Mouse (Mus musculus): ENCODE measurements at regions not wholly inside any gene's neighbourhood (a gene's known extent, or its start where the extent isn't known, plus 50 kb on each side); places are given as distances from the start of the nearest gene placed in this dataset.
"Not testable (repeated sequence)": the region's sequence is repeated elsewhere in the genome, so short reads cannot be mapped to it uniquely, and the experiment has no call there.

DNA sequence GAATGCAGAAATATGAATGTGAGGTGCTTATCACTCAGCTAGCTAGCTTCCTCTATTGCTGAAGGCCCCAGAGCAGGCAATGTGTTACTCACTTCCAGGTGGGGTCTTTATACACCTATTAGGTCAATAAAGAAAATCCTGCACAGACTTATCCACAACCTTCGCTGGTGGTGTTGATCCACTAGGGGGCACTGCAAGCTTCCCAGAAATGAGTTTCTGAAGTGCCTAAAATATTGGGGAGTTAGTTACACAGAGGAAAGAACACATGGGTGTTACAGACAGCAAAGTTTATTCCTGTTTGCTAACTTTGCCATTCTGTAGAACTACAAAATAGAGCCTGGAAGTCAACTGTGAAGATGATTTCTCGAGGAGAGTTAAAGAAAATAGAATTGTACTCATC, 836.9 kb downstream of the Dad1 start:
- not testable (repeated sequence) for H3K4me1 ChIP-seq; H3K4me3 ChIP-seq; ATAC-seq (ENCODE audit: low FRiP score, low read depth); H3K4me2 ChIP-seq (replicated peaks); H3K27ac ChIP-seq; H3K27me3 ChIP-seq; H3K36me3 ChIP-seq; H3K9me3 ChIP-seq; H3K9ac ChIP-seq
- 65% methylated on average over 2 of the region's 2 CpGs for WGBS

DNA sequence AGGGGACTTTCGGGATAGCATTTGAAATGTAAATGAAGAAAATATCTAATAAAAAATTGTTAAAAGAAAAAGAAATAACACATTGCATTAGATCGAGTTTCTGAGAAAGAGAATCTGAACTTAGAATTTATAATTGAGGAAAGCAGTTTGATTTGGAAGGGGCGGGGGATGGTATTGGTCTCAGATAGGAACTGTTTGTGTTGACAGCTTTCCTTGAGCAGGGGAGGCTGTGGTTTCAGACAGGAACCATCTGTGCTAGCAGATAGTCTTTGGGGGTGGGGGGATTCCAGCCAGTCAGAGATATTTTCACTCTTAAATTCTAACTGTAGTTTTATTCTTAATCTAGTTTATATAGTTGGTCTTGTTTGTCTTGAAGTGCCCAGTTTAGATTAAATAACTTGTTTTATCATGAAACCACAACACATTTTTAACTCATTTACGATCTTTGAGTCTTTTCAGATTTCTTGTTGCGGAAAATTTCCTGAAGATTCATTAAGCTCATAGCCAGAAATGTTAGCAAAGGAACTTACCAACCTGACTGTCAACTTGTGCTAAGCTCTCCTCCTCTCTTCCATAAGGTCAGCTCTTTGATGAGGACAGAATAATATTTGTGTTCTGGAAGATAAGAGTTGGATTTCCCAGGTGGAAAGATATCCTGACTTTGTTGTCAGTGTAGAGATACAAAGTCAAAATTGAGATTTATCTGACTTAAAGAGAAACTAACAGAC, 846.2 kb downstream of the Dad1 start:
- not testable (repeated sequence) for H3K27ac ChIP-seq; H3K4me3 ChIP-seq; H3K36me3 ChIP-seq; ATAC-seq (ENCODE audit: low FRiP score, low read depth); H3K4me2 ChIP-seq (replicated peaks); H3K27me3 ChIP-seq; H3K9ac ChIP-seq; H3K4me1 ChIP-seq; H3K9me3 ChIP-seq
- 77% methylated on average over 3 of the region's 5 CpGs for WGBS

DNA sequence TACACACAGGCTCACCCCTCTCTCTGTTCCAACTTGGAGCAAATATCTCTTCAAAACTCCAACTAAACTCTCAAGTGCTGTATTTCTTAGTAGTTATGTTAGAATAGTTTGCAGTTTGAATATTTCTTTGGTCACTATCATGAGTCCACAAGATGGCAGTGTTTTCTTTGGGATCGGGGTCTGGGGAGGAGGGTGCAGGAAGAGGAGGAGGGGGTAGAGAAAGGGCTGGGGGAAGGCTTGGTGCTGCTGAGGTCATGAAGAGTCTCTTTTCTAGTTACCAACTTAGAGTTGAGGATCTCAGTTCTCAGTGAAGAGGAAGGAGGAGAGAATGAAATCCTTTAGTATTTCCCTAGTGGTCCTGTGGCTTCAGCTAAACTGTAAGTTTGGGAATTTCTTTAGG, 863.6 kb downstream of the Dad1 start:
- not testable (repeated sequence) for H3K27me3 ChIP-seq; H3K4me2 ChIP-seq (replicated peaks); H3K4me3 ChIP-seq; H3K36me3 ChIP-seq; H3K9ac ChIP-seq; H3K4me1 ChIP-seq; ATAC-seq (ENCODE audit: low FRiP score, low read depth); H3K9me3 ChIP-seq; H3K27ac ChIP-seq
- WGBS: no CpG with 5 or more reads among the region's 1 CpGs

DNA sequence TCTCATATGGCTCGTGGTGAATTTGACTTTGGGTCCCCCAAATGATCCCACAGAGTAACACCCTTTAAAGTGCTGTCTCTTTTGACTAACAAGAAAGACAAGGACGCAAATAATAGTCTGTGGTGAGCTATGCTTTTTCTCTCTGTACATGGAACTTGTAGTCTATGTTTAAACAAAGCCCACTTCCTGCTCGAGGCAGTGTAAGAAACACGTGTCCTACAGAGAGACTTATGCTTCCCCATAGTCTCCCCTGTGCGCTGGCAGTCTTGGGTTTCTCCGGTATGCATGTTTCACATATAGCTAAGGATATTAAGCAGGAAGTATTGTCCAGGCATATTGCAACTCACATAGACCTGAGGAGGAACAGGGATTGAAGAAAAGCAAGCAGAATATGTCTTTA, 879.0 kb upstream of the Olfr1507 start:
- not testable (repeated sequence) for H3K36me3 ChIP-seq; H3K4me1 ChIP-seq; H3K4me2 ChIP-seq (replicated peaks); H3K9ac ChIP-seq; H3K9me3 ChIP-seq; H3K4me3 ChIP-seq; ATAC-seq (ENCODE audit: low FRiP score, low read depth); H3K27ac ChIP-seq; H3K27me3 ChIP-seq
- 92% methylated on average over 5 of the region's 6 CpGs for WGBS

DNA sequence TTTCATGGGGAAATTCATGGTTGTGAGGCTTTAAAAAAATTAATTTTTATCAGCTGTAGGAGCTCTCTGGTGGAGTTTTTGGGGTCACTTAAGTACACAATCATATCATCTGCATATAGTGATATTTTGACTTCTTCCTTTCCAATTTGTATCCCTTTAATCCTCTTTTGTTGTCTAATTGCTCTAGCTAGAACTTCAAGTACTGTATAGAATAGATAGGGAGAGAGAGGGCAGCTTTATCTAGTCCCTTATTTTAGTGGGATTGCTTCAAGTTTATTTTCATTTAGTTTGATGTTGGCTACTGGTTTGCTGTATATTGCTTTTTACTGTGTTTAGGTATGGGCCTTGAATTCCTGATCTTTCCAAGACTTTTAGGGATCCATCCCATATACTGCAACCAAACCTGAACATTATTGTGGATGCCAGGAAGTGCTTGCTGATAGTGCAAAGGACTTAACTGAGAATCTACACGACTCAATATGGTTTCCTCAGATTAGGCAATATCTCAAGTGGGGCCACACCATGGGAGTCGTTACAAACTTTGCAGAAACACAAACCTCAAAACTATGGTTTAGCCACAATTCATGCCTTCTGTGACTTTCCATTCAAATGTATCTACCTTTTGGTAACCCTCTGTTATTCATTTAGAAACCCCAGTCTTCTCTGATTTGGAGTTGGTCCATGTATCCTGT, 878.4 kb upstream of the Olfr1507 start:
- not testable (repeated sequence) for H3K9ac ChIP-seq; H3K4me3 ChIP-seq; H3K9me3 ChIP-seq; H3K36me3 ChIP-seq; ATAC-seq (ENCODE audit: low FRiP score, low read depth); H3K27ac ChIP-seq; H3K27me3 ChIP-seq; H3K4me1 ChIP-seq; H3K4me2 ChIP-seq (replicated peaks)
- 88% methylated on average over 1 of the region's 2 CpGs for WGBS

DNA sequence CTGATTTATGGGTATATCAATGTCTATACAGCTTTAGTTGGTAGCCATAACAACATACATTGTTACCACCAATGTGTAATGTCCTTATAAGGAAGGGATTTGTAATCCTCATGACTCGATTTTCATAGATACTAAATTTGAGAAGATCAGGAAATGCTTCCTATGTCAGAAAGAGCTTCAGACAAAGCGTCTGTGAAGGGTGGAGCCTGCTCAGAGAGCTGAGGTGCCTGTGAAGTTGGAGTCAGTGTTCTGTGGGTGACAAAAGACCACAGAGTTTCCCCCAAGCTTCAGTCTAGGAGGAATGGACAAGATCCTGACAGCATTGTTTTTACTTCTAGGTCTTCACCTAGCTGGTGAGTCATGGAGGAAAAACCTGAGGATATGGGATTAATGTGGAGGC, 874.2 kb upstream of the Olfr1507 start:
- Histone ChIP-seq H3K36me3 (no peaks in the 10 kb centered on the region), H3K4me3 (no peak overlapping the region), H3K27me3 (no peaks in the 10 kb centered on the region), H3K4me1 (no peaks in the 10 kb centered on the region), H3K4me2 (replicated peaks) (no peak overlapping the region), H3K9ac (no peak overlapping the region), H3K27ac (no peak overlapping the region), H3K9me3 (no peaks in the 10 kb centered on the region)
- 67% methylated on average over 2 of the region's 2 CpGs for WGBS
- no peak for ATAC-seq (ENCODE audit: low FRiP score, low read depth)

DNA sequence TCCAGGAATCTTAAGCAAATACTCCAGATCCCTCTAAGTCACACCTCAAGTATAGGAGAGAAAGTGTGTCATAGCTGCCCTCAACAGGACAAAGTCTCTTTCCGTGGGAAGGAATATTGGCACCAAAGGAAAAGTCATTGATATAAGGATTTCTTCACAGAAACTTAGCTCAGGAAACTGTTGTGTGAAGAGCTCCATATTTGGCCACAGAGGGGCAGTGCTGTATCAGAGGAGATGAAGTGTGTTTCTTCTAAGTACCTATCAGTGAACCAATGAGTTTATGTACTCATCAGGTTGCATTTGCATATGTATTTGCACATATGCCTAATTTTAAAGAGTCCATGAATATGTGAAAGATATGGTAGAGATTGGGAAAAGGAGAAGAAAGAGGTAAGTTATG, 871.9 kb upstream of the Olfr1507 start:
- H3K27ac ChIP-seq; ATAC-seq (ENCODE audit: low FRiP score, low read depth); H3K36me3 ChIP-seq; H3K4me3 ChIP-seq; H3K4me1 ChIP-seq; H3K27me3 ChIP-seq; H3K4me2 ChIP-seq (replicated peaks); H3K9ac ChIP-seq; H3K9me3 ChIP-seq: not testable (repeated sequence)
- WGBS: 72% methylated on average over 1 of the region's 1 CpGs

DNA sequence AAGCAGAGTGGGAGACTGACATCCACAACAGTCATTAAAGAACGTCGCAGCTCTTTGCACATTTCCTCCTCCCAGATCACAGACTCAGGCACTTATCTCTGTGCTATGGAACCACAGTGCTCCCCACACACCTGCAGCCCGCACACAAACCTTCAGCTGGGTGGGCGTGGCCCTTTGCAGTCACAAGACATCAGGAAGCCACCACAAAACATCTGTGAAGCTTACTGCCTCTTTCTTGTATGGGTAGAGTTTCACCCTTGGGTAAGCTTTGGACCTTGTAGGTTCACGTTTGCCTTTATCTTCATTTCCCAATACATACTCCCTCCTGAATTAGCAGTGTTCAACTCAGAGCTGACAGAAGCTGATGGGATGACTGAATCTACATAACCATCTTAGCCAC, 868.4 kb upstream of the Olfr1507 start:
- not testable (repeated sequence) for H3K9me3 ChIP-seq

DNA sequence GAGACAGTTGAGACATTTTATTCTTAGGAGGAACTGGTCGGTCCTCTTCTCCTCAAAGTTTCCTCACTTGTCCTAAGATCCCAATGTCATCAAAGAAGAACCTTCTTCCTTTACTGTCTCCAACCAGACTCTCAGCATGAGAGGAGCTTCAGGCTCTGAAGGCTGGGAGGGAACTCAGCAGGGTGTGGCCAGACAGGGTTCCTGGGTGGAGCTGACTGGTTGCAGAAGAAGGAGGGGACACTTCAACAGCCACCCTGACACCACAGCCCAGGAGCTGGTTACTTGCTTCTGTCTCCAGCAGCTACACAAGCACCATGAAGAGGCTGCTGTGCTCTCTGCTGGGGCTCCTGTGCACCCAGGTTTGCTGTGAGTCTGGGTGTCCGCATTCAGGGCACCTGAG, 866.5 kb upstream of the Olfr1507 start:
- not testable (repeated sequence) for H3K4me1 ChIP-seq; H3K36me3 ChIP-seq; H3K4me3 ChIP-seq; H3K27me3 ChIP-seq; H3K4me2 ChIP-seq (replicated peaks); H3K27ac ChIP-seq; H3K9ac ChIP-seq; H3K9me3 ChIP-seq; ATAC-seq (ENCODE audit: low FRiP score, low read depth)
- 80% methylated on average over 2 of the region's 2 CpGs for WGBS

More for the DNA sequence above, 868.4 kb upstream of the Olfr1507 start:
- not testable (repeated sequence) for H3K27ac ChIP-seq; H3K9ac ChIP-seq; H3K4me1 ChIP-seq; H3K4me3 ChIP-seq; H3K4me2 ChIP-seq (replicated peaks); H3K36me3 ChIP-seq; ATAC-seq (ENCODE audit: low FRiP score, low read depth); H3K27me3 ChIP-seq
- WGBS: 77% methylated on average over 5 of the region's 5 CpGs

DNA sequence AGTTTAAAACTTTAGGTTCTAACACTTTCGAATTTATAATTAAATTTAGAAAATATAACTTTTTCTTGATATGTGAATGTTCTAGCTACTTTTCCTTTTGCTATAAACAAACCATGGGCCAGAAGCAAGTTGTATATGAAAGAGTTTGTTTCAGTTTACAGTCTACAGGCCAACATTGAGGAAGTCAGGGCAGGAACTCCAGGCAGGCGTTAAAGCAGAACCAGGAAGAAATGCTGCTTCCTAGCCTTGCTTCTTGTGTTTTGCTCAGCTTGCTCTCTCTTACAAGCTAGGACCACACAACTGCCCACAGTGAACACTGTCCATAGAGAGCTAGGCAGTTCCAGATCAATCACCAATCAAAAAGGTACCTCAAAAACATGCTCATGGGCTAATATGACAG, 861.9 kb upstream of the Olfr1507 start:
- not testable (repeated sequence) for H3K4me3 ChIP-seq; H3K27ac ChIP-seq; ATAC-seq (ENCODE audit: low FRiP score, low read depth); H3K36me3 ChIP-seq; H3K9me3 ChIP-seq; H3K4me2 ChIP-seq (replicated peaks); H3K27me3 ChIP-seq; H3K4me1 ChIP-seq; H3K9ac ChIP-seq
- 73% methylated on average over 1 of the region's 2 CpGs for WGBS

DNA sequence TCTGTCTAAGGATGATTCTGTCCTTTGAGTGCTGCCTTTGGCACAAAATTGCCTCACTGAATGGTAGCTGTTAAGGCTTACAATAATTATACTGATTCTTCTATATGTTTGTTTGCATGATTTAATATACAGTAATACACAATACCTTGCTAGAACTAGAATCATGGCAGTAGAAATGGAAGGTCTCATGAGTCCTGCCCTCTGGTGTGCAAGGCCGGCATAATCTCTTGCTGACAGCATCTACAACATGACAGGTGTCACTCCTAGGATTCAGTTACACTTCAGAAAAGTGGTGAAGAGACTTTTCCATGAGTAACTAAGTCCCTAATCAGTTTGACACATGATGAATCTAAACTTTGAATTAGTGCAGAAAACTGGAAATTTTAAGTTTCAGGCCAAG, 861.2 kb upstream of the Olfr1507 start:
- no CpG with 5 or more reads among the region's 1 CpGs for WGBS
- H3K9ac ChIP-seq; H3K36me3 ChIP-seq; H3K9me3 ChIP-seq; H3K4me2 ChIP-seq (replicated peaks); H3K4me1 ChIP-seq; H3K4me3 ChIP-seq; ATAC-seq (ENCODE audit: low FRiP score, low read depth); H3K27ac ChIP-seq; H3K27me3 ChIP-seq: not testable (repeated sequence)

DNA sequence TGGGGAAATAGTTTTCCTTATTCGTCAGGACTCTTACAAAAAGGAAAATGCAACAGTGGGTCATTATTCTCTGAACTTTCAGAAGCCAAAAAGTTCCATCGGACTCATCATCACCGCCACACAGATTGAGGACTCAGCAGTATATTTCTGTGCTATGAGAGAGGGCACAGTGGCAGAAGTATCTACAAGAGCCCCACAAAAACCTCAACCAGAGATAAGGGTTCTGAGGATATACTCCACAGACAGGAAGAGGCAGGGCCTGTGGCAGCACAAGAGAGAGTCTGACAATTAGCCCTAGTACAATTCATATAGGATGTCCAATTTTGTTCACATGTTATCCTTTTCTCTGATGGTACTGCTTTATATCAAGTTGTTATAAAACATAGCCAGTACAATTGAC, 855.9 kb upstream of the Olfr1507 start:
- not testable (repeated sequence) for H3K27ac ChIP-seq; H3K4me3 ChIP-seq; H3K4me2 ChIP-seq (replicated peaks); H3K9ac ChIP-seq; H3K36me3 ChIP-seq; H3K27me3 ChIP-seq; ATAC-seq (ENCODE audit: low FRiP score, low read depth); H3K9me3 ChIP-seq; H3K4me1 ChIP-seq
- WGBS: 86% methylated on average over 2 of the region's 3 CpGs

DNA sequence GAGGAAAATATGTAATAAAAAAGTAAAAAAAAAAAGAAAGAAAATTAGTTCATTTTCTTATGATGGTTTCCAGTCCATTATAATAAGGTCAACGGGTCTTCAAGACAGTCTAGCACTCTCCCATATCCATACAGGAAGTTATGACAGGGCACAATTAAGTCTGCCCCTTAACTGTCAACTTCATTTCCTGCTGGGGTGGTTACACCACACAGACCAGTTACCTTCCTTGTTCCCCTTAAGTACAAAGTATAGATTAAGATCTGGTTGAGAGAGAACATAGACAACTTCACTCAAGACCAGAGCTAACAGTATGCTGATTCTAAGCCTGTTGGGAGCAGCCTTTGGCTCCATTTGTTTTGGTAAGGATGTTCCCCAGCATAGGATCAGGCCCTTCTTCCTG, 855.2 kb upstream of the Olfr1507 start:
- not testable (repeated sequence) for H3K4me2 ChIP-seq (replicated peaks); H3K9me3 ChIP-seq; H3K4me1 ChIP-seq; H3K4me3 ChIP-seq; H3K27me3 ChIP-seq; H3K36me3 ChIP-seq; ATAC-seq (ENCODE audit: low FRiP score, low read depth); H3K9ac ChIP-seq; H3K27ac ChIP-seq
- 74% methylated on average over 1 of the region's 1 CpGs for WGBS

All from limb, embryonic 13.5 days (tissue).